Mouse (Mus musculus) bone marrow macrophage, adult 2 months (primary cell): ENCODE measurements at regions not wholly inside any gene's neighbourhood (a gene's known extent, or its start where the extent isn't known, plus 50 kb on each side); places are given as distances from the start of the nearest gene placed in this dataset.

Experiments used
- CTCF ChIP-seq: IDR thresholded peaks from 2 replicates; pipeline ENCODE4 v1.5.1; 2012; ENCODE audit warnings: low read depth, mild to moderate bottlenecking, low read length, moderate library complexity
- POLR2A ChIP-seq: IDR thresholded peaks from 2 replicates; pipeline ENCODE4 v1.6.1; 2012; ENCODE audit warnings: mild to moderate bottlenecking, low read depth, low read length, borderline replicate concordance

DNA sequence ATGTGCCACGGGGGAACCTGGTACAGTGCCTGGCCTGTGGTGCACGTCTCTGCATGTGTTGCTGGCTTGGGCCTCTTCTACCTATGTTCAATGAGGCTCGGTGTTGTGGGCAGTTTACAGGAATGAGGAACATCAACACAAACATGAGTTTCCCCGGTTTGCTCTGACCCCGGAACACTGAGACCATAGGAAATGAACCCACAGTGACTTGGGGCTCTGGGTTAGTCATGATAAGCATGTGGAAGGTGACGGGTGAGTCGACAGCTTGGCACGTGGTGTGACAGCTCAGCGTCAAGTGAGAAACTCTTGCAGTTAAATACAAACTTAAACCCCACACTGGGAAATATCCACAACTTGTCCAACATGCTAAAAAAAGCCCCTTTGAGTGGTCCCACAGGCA lies 122.4 kb upstream of the Klf14 start:
- no peak for TF ChIP-seq POLR2A
- no peak for TF ChIP-seq CTCF
